8 mouse cellular contexts compared by ENCODE assay signal in the genomic region with DNA sequence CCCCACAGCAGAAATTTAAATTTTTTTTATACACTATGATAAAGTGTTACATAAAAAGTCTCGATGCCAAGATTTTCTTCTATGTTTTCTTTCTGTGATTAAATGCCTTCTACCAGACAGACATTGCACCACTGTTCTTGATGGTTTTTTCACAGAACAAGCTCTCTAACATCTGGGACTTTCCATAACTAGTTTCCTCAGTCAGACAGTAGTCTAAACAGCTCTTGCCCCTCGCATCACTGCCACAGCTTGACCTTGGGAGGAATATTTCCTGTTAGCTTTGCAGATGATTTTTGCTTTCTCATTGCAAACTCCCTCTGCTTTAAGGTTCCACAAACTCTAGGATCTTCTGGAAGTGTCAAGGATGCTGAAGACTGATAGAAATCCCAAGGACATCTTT. TPM values are rescaled to one million over a fixed set of nuclear protein-coding genes. Genes with fewer than 3 reads are reported as not detected.
DNase-seq lines count a peak whose midpoint lies in the region; ATAC-seq and TF ChIP-seq lines count a peak whose summit lies in the region.

No protein-coding gene starts in this region.

- H3K4me1 ChIP-seq in heart, embryonic 14.5 days (ENCODE audit: control insufficient read depth in 2 of 2, insufficient read depth in 2 of 2, low read length in 2 of 2) = peaks cover 2 to 14% of the 10 kb centered on the region in 2 experiments
- no peaks in the 10 kb centered on the region for H3K4me1 ChIP-seq in hindbrain, embryonic 11.5 days (replicated peaks; ENCODE audit: control insufficient read depth, insufficient read depth, low read length)

- no peaks in the 10 kb centered on the region for H3K9me3 ChIP-seq in heart, embryonic 14.5 days (ENCODE audit: control insufficient read depth, low read length)
- H3K9me3 ChIP-seq in hindbrain, embryonic 11.5 days (ENCODE audit: control insufficient read depth, low read length) = no peaks in the 10 kb centered on the region

- CTCF ChIA-PET in Patski (lab: Charles Lee) = interaction anchor here (1.3 to 2.0 kb wide), 4 partner anchors 9 to 269 kb away, joined by 4 to 8 read pairs (median 4); partner anchors contain the start of gene Cxcl2

- intact Hi-C loops in heart, postnatal 25 days (cut with DNase I) = no loop called here

- peak overlapping the region; percentile 71 for H3K4me2 ChIP-seq in heart, embryonic 14.5 days (ENCODE audit: low read length)
- no peak overlapping the region; the same call in 1 of the 2 replicates for H3K4me2 ChIP-seq in hindbrain, embryonic 11.5 days (replicated peaks; ENCODE audit: low read depth, low read length)

- H3K27ac ChIP-seq in heart, embryonic 14.5 days (replicated peaks in 1 of 2; ENCODE audit: control insufficient read depth in 1 of 2, insufficient read depth in 1 of 2, low read depth in 2 of 2, low read length in 2 of 2) = peak overlapping the region; percentile 94 to 96; a peak in 3 of 4 replicates
- H3K27ac ChIP-seq in hindbrain, embryonic 11.5 days (ENCODE audit: low read depth, low read length) = peak overlapping the region; percentile 98; the same call in 1 of the 2 replicates

- no peaks in the 10 kb centered on the region for H3K27me3 ChIP-seq in heart, embryonic 14.5 days (ENCODE audit: control insufficient read depth, insufficient read depth, low read length)
- no peaks in the 10 kb centered on the region for H3K27me3 ChIP-seq in Patski
- no peaks in the 10 kb centered on the region for H3K27me3 ChIP-seq in hindbrain, embryonic 11.5 days (ENCODE audit: control insufficient read depth, insufficient read depth, low read length)

- in situ Hi-C loops in Patski (cut with MboI; ENCODE audit: low pct_unique_long_range_greater_than_20kb) = no loop called here

- WGBS in heart, embryonic 14.5 days = 54% methylated on average over 2 of the region's 2 CpGs
- 47% methylated on average over 2 of the region's 2 CpGs for WGBS in hindbrain, embryonic 11.5 days

- POLR2A ChIA-PET in Patski (lab: Charles Lee) = interaction anchor here (0.7 to 1.1 kb wide), 3 partner anchors 23 to 54 kb away, joined by 3 to 4 read pairs (median 3); no protein-coding TSS in a partner anchor

- peak overlapping the region; percentile 91 for H3K9ac ChIP-seq in heart, embryonic 14.5 days (ENCODE audit: low read length)
- peak overlapping the region; percentile 97 for H3K9ac ChIP-seq in hindbrain, embryonic 11.5 days (ENCODE audit: low read depth, low read length)

- peak overlapping the region; percentile 82 to 85 for H3K4me3 ChIP-seq in heart, embryonic 14.5 days (ENCODE audit: control insufficient read depth in 1 of 2, insufficient read depth in 1 of 2, low read depth in 1 of 2, low read length in 2 of 2)
- peak overlapping the region; percentile 66 for H3K4me3 ChIP-seq in hindbrain, embryonic 11.5 days (ENCODE audit: low read depth, low read length)

- TF ChIP-seq CTCF in Patski (IDR thresholded peaks at IDR 0.05) = no peak

- no peak for DNase-seq in heart, postnatal 25 days (ENCODE audit: low spot score)
- no peak for DNase-seq in Patski (ENCODE audit: low read depth, low spot score)
- DNase-seq in hindbrain, embryonic 11.5 days (ENCODE audit: low spot score) = no peak
- DNase-seq in mesoderm, embryonic 11.5 days (ENCODE audit: low read depth, low spot score) = peak; percentile 32
- no peak for DNase-seq in thymus, postnatal 10 days (ENCODE audit: low spot score in 2 of 2)
- DNase-seq in layer of hippocampus, adult 11-12 months (ENCODE audit: low spot score) = no peak
- DNase-seq in spleen, postnatal 36 days (ENCODE audit: low spot score in 2 of 2) = no peak

- H3K36me3 ChIP-seq in heart, embryonic 14.5 days (ENCODE audit: control insufficient read depth, insufficient read depth, low read length) = peaks cover 16% of the 10 kb centered on the region; the same call in 1 of the 2 replicates
- H3K36me3 ChIP-seq in hindbrain, embryonic 11.5 days (ENCODE audit: control insufficient read depth, insufficient read depth, low read length) = no peaks in the 10 kb centered on the region

- ATAC-seq in heart, embryonic 14.5 days (ENCODE audit: insufficient number of reproducible peaks, insufficient read depth, low FRiP score, low read depth) = no peak; the same call in 1 of the 2 replicates
- peak; percentile 3 for ATAC-seq in Patski
- peak; percentile 29 for ATAC-seq in hindbrain, embryonic 11.5 days (ENCODE audit: low FRiP score)

RNA-seq across cellular contexts. Expression of gene Mthfd2l, which starts 0.4 kb away (rescaled TPM):
- polyA plus RNA-seq in heart, embryonic 14.5 days (2014; fragmentation: Nextera tagmentation; extraction: Ambion mirVana) = 34.6 and 35.5 TPM in 2 replicates
- 10 to 100 TPM; 10.3 to 12.6 TPM for total RNA-seq in heart, postnatal 25 days (2021)
- 30.6 TPM for polyA plus RNA-seq in Patski (2021)
- polyA plus RNA-seq in hindbrain, embryonic 11.5 days (2014; fragmentation: Nextera tagmentation; extraction: Ambion mirVana) = 92.7 and 94.7 TPM in 2 replicates

RNA-seq across cellular contexts. Expression of gene Cxcl2, which starts 26.9 kb away (rescaled TPM):
- 0.20 TPM in 1 of 2 replicates, not detected in the other for polyA plus RNA-seq in heart, embryonic 14.5 days (2014; fragmentation: Nextera tagmentation; extraction: Ambion mirVana)
- total RNA-seq in heart, postnatal 25 days (2021) = not detected
- 0.24 TPM for polyA plus RNA-seq in Patski (2021)
- polyA plus RNA-seq in hindbrain, embryonic 11.5 days (2014; fragmentation: Nextera tagmentation; extraction: Ambion mirVana) = not detected in 2 replicates

RNA-seq across cellular contexts. Expression of gene Cxcl1, which starts 39.5 kb away (rescaled TPM):
- 0.42 and 0.66 TPM in 2 replicates for polyA plus RNA-seq in heart, embryonic 14.5 days (2014; fragmentation: Nextera tagmentation; extraction: Ambion mirVana)
- total RNA-seq in heart, postnatal 25 days (2021) = under 1 TPM; 0.55 to 0.64 TPM
- 86.7 TPM for polyA plus RNA-seq in Patski (2021)
- polyA plus RNA-seq in hindbrain, embryonic 11.5 days (2014; fragmentation: Nextera tagmentation; extraction: Ambion mirVana) = 0.29 TPM in 1 of 2 replicates, not detected in the other

Comparison
In these comparisons a context has a peak if more than half of its experiments do, and no peak if none do; other contexts are left out.
1. RNA of gene Cxcl1, which starts 39.5 kb away (polyA plus RNA-seq): 86.7 TPM in Patski (single experiment); 0.42 to 0.66 TPM in heart, embryonic 14.5 days and 0.29 TPM in hindbrain, embryonic 11.5 days; every median in the first group is over 10 times any median in the second.